In the genomic region with DNA sequence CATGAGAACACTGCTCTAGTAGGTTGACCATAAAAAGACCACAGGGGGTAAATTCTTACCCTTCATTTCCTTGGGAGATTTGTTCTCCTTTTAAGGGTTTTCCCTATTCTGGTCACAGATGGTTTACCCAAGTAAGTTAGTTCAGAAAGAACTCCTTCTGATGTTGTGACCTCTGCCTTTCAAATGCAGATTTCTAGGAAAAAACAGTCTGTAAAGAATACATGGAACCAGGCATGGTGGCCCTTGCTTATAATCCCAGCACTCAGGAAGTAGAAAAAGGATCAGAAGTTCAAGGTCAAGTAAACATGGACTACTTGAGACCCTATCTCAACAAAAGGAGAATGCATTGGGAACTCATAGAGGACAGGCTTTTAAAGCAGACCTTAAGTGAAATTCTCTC, we compare ENCODE assay signal across 16 mouse cellular contexts.
"Had no signal": no experiment of that assay in that cellular context is flagged by ENCODE, and none has a peak within 500 bp of the region (broad histone marks: within the 10 kb centered on the region; RNA-seq: fewer than 3 reads in every experiment).

No protein-coding gene starts in this region.

- H3K27ac ChIP-seq: neural tube, embryonic 13.5 days; neural tube, embryonic 15.5 days; stomach, embryonic 15.5 days; stomach, postnatal 0 days had no signal

- H3K9me3 ChIP-seq: neural tube, embryonic 13.5 days; neural tube, embryonic 15.5 days; stomach, embryonic 15.5 days had no signal

- H3K4me1 ChIP-seq: neural tube, embryonic 13.5 days; neural tube, embryonic 15.5 days; stomach, embryonic 15.5 days had no signal

- DNase-seq: retina, postnatal 1 day; right cerebral cortex, adult 18-20 months; right cerebral cortex, postnatal 14 days; right cerebral cortex, postnatal 25 days; right cerebral cortex, postnatal 4 days; spleen, adult 18-20 months; thymus, adult 18-20 months; thymus, adult 2 months; thymus, postnatal 14 days; thymus, postnatal 25 days; thymus, postnatal 36 days; thymus, postnatal 4 days had no signal

- H3K4me3 ChIP-seq: neural tube, embryonic 13.5 days; neural tube, embryonic 15.5 days; stomach, embryonic 15.5 days had no signal

- H3K9ac ChIP-seq: neural tube, embryonic 13.5 days; neural tube, embryonic 15.5 days; stomach, embryonic 15.5 days had no signal

- H3K27me3 ChIP-seq: neural tube, embryonic 13.5 days; neural tube, embryonic 15.5 days; stomach, embryonic 15.5 days had no signal

- H3K4me2 ChIP-seq: neural tube, embryonic 13.5 days; neural tube, embryonic 15.5 days; stomach, embryonic 15.5 days had no signal
